Mouse (Mus musculus) megakaryocyte, embryonic 14.5 days (primary cell): ENCODE results near the gene Fam20c.

Experiments used
- FLI1 ChIP-seq: IDR thresholded peaks from 2 replicates; pipeline ENCODE4 v1.6.1; 2012; ENCODE audit warnings: low read length, inconsistent platforms, mixed read lengths
- GATA1 ChIP-seq: IDR thresholded peaks from 3 replicates; pipeline ENCODE4 v1.6.1; 2012; ENCODE audit warnings: mixed read lengths, low read length, inconsistent platforms, borderline replicate concordance

DNA sequence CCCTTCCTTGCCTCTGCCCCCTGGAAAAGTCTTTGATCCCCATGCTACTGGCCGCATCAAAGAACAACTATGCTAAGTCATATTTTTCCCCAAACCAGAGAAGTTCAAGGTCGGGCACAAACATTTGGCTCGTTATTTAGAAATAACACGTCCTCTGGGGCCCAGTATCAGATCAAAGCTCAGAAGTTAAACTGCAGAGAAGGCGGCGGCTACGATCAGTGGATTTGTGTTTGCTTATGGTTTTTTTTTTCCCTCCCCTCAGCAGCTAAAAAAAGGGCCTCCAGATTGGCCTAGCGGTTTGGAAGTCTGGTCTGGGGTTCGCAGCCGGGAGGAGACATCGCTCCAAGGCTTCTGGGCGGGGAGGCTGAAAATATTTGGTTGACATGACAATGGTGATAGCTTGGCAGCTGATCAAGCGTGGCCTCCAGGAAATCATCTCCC is 103.5 kb downstream of the Fam20c start:
- no peak for TF ChIP-seq GATA1
- TF ChIP-seq FLI1, result no peak
